Mouse (Mus musculus) hindbrain, embryonic 12.5 days (tissue): Measurements from ENCODE around the gene Myo1d. TPM values are rescaled to one million over a fixed set of nuclear protein-coding genes. Genes with fewer than 3 reads are reported as not detected.

ENCODE experiments used
- ATAC-seq: fragments of 200-750 bp; cut with Nextera tagmentation; 2 replicates; pipeline ENCODE4 v1.8.0; 2017; ENCODE audit warnings: moderate TSS enrichment; ENCODE audit not compliant: low FRiP score
- H3K27ac ChIP-seq: fragments of 300-500 bp; sonication (generic); 2 replicates; pipeline ENCODE4 v1.5.1; 2016; ENCODE audit warnings: mild to moderate bottlenecking
- H3K27me3 ChIP-seq: fragments of 300-500 bp; sonication (generic); 2 replicates; pipeline ENCODE4 v1.6.1; 2016; ENCODE audit warnings: mild to moderate bottlenecking
- H3K36me3 ChIP-seq: fragments of 300-500 bp; sonication (generic); 2 replicates; pipeline ENCODE4 v1.6.1; 2016; ENCODE audit warnings: mild to moderate bottlenecking
- H3K4me1 ChIP-seq: fragments of 300-500 bp; sonication (generic); 2 replicates; pipeline ENCODE4 v1.6.1; 2016
- H3K4me2 ChIP-seq: fragments of 300-500 bp; sonication (generic); replicated peaks from 2 replicates; pipeline ENCODE4 v1.6.1; 2016; ENCODE audit warnings: mild to moderate bottlenecking
- H3K4me3 ChIP-seq: fragments of 300-500 bp; sonication (generic); 2 replicates; pipeline ENCODE4 v1.5.1; 2016; ENCODE audit warnings: mild to moderate bottlenecking
- H3K9ac ChIP-seq: fragments of 300-500 bp; sonication (generic); 2 replicates; pipeline ENCODE4 v1.6.1; 2016; ENCODE audit warnings: mild to moderate bottlenecking, moderate library complexity
- H3K9me3 ChIP-seq: fragments of 300-500 bp; sonication (generic); replicated peaks from 2 replicates; pipeline ENCODE4 v1.6.1; 2016; ENCODE audit warnings: mild to moderate bottlenecking
- WGBS: fragments of 180-500 bp; shearing (Covaris S2); methylation state at CpG from one replicate; pipeline ENCODE4 v1.1.7; 2016; 5-methylcytosine and 5-hydroxymethylcytosine counted together
- polyA plus RNA-seq: library from polyadenylated mRNA; unstranded; fragments of >200 nt; fragmentation: Nextera tagmentation; extraction: Ambion mirVana; gene quantifications from 2 replicates; pipeline ENCODE4 v1.2.1, GENCODE M21; 2016

Myo1d gene
- polyA plus RNA-seq, 1 experiment from 2014 or later, result 4.5 TPM

- 0 out of 2 replicates have a peak, but pooled peaks cover 6% of the 10 kb centered on the region for H3K4me1 ChIP-seq
- no peaks in the 10 kb centered on the region for H3K27me3 ChIP-seq
- no peak overlapping the region for H3K4me3 ChIP-seq
- H3K27ac ChIP-seq, result no peak overlapping the region
- H3K9me3 ChIP-seq, result no peaks in the 10 kb centered on the region
- no peaks in the 10 kb centered on the region for H3K36me3 ChIP-seq
- no peak for ATAC-seq
- no peak overlapping the region for H3K9ac ChIP-seq
- no peak overlapping the region for H3K4me2 ChIP-seq
- WGBS, result 82% methylated on average over 11 of the region's 11 CpGs
These were observed 226.8 kb downstream of the Myo1d start for GRCm38 (mm10) chr11:80553046-80553445.

- Histone ChIP-seq H3K4me3 (no peak overlapping the region), H3K4me2 (no peak overlapping the region), H3K4me1 (0 out of 2 replicates have a peak, but pooled peaks cover 6% of the 10 kb centered on the region), H3K36me3 (no peaks in the 10 kb centered on the region), H3K9me3 (no peaks in the 10 kb centered on the region), H3K27ac (no peak overlapping the region), H3K9ac (no peak overlapping the region), H3K27me3 (no peaks in the 10 kb centered on the region)
- ATAC-seq, result no peak
- WGBS, result 54% methylated on average over 3 of the region's 3 CpGs
These were observed 228.2 kb downstream of the Myo1d start for GRCm38 (mm10) chr11:80551634-80552033.

- Histone ChIP-seq H3K4me2 (no peak overlapping the region), H3K27ac (no peak overlapping the region; the same call in 1 of the 2 replicates), H3K4me1 (0 out of 2 replicates have a peak, but pooled peaks cover 6% of the 10 kb centered on the region), H3K4me3 (no peak overlapping the region), H3K9ac (no peak overlapping the region), H3K9me3 (no peaks in the 10 kb centered on the region), H3K36me3 (no peaks in the 10 kb centered on the region), H3K27me3 (no peaks in the 10 kb centered on the region)
- 73% methylated on average over 10 of the region's 10 CpGs for WGBS
- ATAC-seq, result no peak
These were observed 229.6 kb downstream of the Myo1d start for GRCm38 (mm10) chr11:80550264-80550663.

- H3K4me2 ChIP-seq, result no peak overlapping the region
- 0 out of 2 replicates have a peak, but pooled peaks cover 6% of the 10 kb centered on the region for H3K4me1 ChIP-seq
- no peaks in the 10 kb centered on the region for H3K36me3 ChIP-seq
- no peaks in the 10 kb centered on the region for H3K9me3 ChIP-seq
- no peaks in the 10 kb centered on the region for H3K27me3 ChIP-seq
- H3K9ac ChIP-seq, result no peak overlapping the region
- no peak overlapping the region for H3K4me3 ChIP-seq
- ATAC-seq, result no peak
- no peak overlapping the region for H3K27ac ChIP-seq
- WGBS, result 76% methylated on average over 6 of the region's 6 CpGs
These were observed 230.0 kb downstream of the Myo1d start for GRCm38 (mm10) chr11:80549854-80550253.

- ATAC-seq, result no peak
- 63% methylated on average over 2 of the region's 2 CpGs for WGBS
- H3K9me3 ChIP-seq, result no peaks in the 10 kb centered on the region
- 0 out of 2 replicates have a peak, but pooled peaks cover 6% of the 10 kb centered on the region for H3K4me1 ChIP-seq
- H3K4me3 ChIP-seq, result no peak overlapping the region
- no peaks in the 10 kb centered on the region for H3K36me3 ChIP-seq
- H3K27me3 ChIP-seq, result no peaks in the 10 kb centered on the region
- H3K27ac ChIP-seq, result no peak overlapping the region
- no peak overlapping the region for H3K9ac ChIP-seq
- no peak overlapping the region for H3K4me2 ChIP-seq
These were observed 233.6 kb downstream of the Myo1d start for GRCm38 (mm10) chr11:80546233-80546632.

GRCm38 (mm10) chr11:80539056-80539455 is 240.8 kb downstream of the Myo1d start:
- H3K27me3 ChIP-seq, result no peaks in the 10 kb centered on the region; the same call in 1 of the 2 replicates
- H3K4me3 ChIP-seq, result no peak overlapping the region
- H3K9me3 ChIP-seq, result no peaks in the 10 kb centered on the region
- no peaks in the 10 kb centered on the region for H3K36me3 ChIP-seq
- no peak overlapping the region for H3K27ac ChIP-seq
- H3K4me1 ChIP-seq, result no peaks in the 10 kb centered on the region
- ATAC-seq, result no peak
- no peak overlapping the region for H3K4me2 ChIP-seq
- no peak overlapping the region for H3K9ac ChIP-seq
- 82% methylated on average over 4 of the region's 4 CpGs for WGBS

- no peak overlapping the region for H3K4me2 ChIP-seq
- no peak for ATAC-seq
These were observed 246.9 kb downstream of the Myo1d start for GRCm38 (mm10) chr11:80532966-80533365.

GRCm38 (mm10) chr11:80529149-80529548 is 250.7 kb downstream of the Myo1d start:
- Histone ChIP-seq H3K9me3 (no peaks in the 10 kb centered on the region), H3K9ac (no peak overlapping the region), H3K27me3 (no peaks in the 10 kb centered on the region; the same call in 1 of the 2 replicates), H3K4me2 (no peak overlapping the region), H3K4me3 (no peak overlapping the region), H3K27ac (no peak overlapping the region), H3K36me3 (no peaks in the 10 kb centered on the region), H3K4me1 (peaks cover 3% of the 10 kb centered on the region; the same call in 1 of the 2 replicates)
- ATAC-seq, result no peak
- WGBS, result 85% methylated on average over 8 of the region's 8 CpGs

More at GRCm38 (mm10) chr11:80532966-80533365, 246.9 kb downstream of the Myo1d start:
- H3K4me3 ChIP-seq, result no peak overlapping the region
- H3K4me1 ChIP-seq, result no peaks in the 10 kb centered on the region
- 54% methylated on average over 1 of the region's 1 CpGs for WGBS
- H3K36me3 ChIP-seq, result no peaks in the 10 kb centered on the region
- no peaks in the 10 kb centered on the region for H3K9me3 ChIP-seq
- H3K27me3 ChIP-seq, result no peaks in the 10 kb centered on the region; the same call in 1 of the 2 replicates
- no peak overlapping the region for H3K9ac ChIP-seq
- H3K27ac ChIP-seq, result no peak overlapping the region

- Histone ChIP-seq H3K36me3 (no peaks in the 10 kb centered on the region), H3K4me3 (no peak overlapping the region), H3K4me2 (no peak overlapping the region), H3K9me3 (no peaks in the 10 kb centered on the region), H3K27ac (no peak overlapping the region), H3K9ac (no peak overlapping the region), H3K27me3 (no peaks in the 10 kb centered on the region; the same call in 1 of the 2 replicates), H3K4me1 (peaks cover 3% of the 10 kb centered on the region; the same call in 1 of the 2 replicates)
- ATAC-seq, result no peak
These were observed 252.1 kb downstream of the Myo1d start for GRCm38 (mm10) chr11:80527697-80528096.

GRCm38 (mm10) chr11:80524213-80524612 is 255.6 kb downstream of the Myo1d start:
- Histone ChIP-seq H3K36me3 (no peaks in the 10 kb centered on the region), H3K9ac (no peak overlapping the region), H3K4me3 (no peak overlapping the region), H3K27me3 (peaks cover 4% of the 10 kb centered on the region), H3K9me3 (no peaks in the 10 kb centered on the region), H3K27ac (no peak overlapping the region), H3K4me1 (peaks cover 12% of the 10 kb centered on the region), H3K4me2 (no peak overlapping the region)
- no peak for ATAC-seq
- WGBS, result 93% methylated on average over 5 of the region's 5 CpGs

- H3K27ac ChIP-seq, result no peak overlapping the region
- no peak overlapping the region for H3K9ac ChIP-seq
- no peak for ATAC-seq
- H3K4me3 ChIP-seq, result no peak overlapping the region
- H3K36me3 ChIP-seq, result no peaks in the 10 kb centered on the region
- no peak overlapping the region for H3K4me2 ChIP-seq
- peaks cover 4% of the 10 kb centered on the region for H3K27me3 ChIP-seq
- WGBS, result 68% methylated on average over 4 of the region's 4 CpGs
- H3K9me3 ChIP-seq, result no peaks in the 10 kb centered on the region
- H3K4me1 ChIP-seq, result peaks cover 20% of the 10 kb centered on the region
These were observed 256.4 kb downstream of the Myo1d start for GRCm38 (mm10) chr11:80523410-80523809.

- Histone ChIP-seq H3K27ac (no peak overlapping the region), H3K4me1 (peaks cover 26% of the 10 kb centered on the region), H3K36me3 (no peaks in the 10 kb centered on the region), H3K9ac (no peak overlapping the region), H3K27me3 (peaks cover 4% of the 10 kb centered on the region; the same call in 1 of the 2 replicates), H3K9me3 (no peaks in the 10 kb centered on the region), H3K4me2 (no peak overlapping the region), H3K4me3 (no peak overlapping the region)
- 57% methylated on average over 2 of the region's 2 CpGs for whole genome bisulfite sequencing
- no peak for ATAC-seq
These were observed 257.0 kb downstream of the Myo1d start for GRCm38 (mm10) chr11:80522852-80523251.

- Histone ChIP-seq H3K9me3 (no peaks in the 10 kb centered on the region), H3K9ac (no peak overlapping the region), H3K36me3 (no peaks in the 10 kb centered on the region), H3K4me3 (no peak overlapping the region), H3K27me3 (peaks cover 4% of the 10 kb centered on the region; the same call in 1 of the 2 replicates), H3K4me2 (no peak overlapping the region), H3K4me1 (peaks cover 27% of the 10 kb centered on the region), H3K27ac (no peak overlapping the region)
- WGBS, result 69% methylated on average over 2 of the region's 2 CpGs
- ATAC-seq, result no peak
These were observed 258.7 kb downstream of the Myo1d start for GRCm38 (mm10) chr11:80521148-80521547.
